Mouse (Mus musculus) stomach, postnatal 0 days (tissue): ENCODE data around the gene Hsd17b1. TPM values are rescaled to one million over a fixed set of nuclear protein-coding genes. Genes with fewer than 3 reads are reported as not detected.

Source experiments
- ATAC-seq: fragments of 200-750 bp; cut with Nextera tagmentation; 2 replicates; pipeline ENCODE4 v1.8.0; 2017; ENCODE audit not compliant: low FRiP score, low TSS enrichment
- DNase-seq: peaks from one replicate; pipeline ENCODE4 v3.0.0-alpha.2; 2016; ENCODE audit warnings: low spot score
- H3K27ac ChIP-seq: fragments of 300-500 bp; sonication (generic); replicated peaks from 2 replicates; pipeline ENCODE4 v1.5.1; 2014; ENCODE audit warnings: mild to moderate bottlenecking, control low read depth
- H3K27me3 ChIP-seq: fragments of 300-500 bp; sonication (generic); 2 replicates; pipeline ENCODE4 v1.6.1; 2014; ENCODE audit warnings: low read length; ENCODE audit not compliant: control insufficient read depth, insufficient read depth
- H3K36me3 ChIP-seq: fragments of 300-500 bp; sonication (generic); 2 replicates; pipeline ENCODE4 v1.6.1; 2014; ENCODE audit warnings: low read length, mixed read lengths; ENCODE audit not compliant: control insufficient read depth, insufficient read depth
- H3K4me1 ChIP-seq: fragments of 300-500 bp; sonication (generic); replicated peaks from 2 replicates; pipeline ENCODE4 v1.6.1; 2014; ENCODE audit warnings: antibody characterized with exemption; ENCODE audit not compliant: control insufficient read depth, insufficient read depth
- H3K4me2 ChIP-seq: fragments of 300-500 bp; sonication (generic); replicated peaks from 2 replicates; pipeline ENCODE4 v1.6.1; 2014; ENCODE audit warnings: low read depth, mild to moderate bottlenecking, control low read depth, moderate library complexity
- H3K4me3 ChIP-seq: fragments of 300-500 bp; sonication (generic); 2 replicates; pipeline ENCODE4 v1.5.1; 2014; ENCODE audit warnings: low read depth, low read length, control low read depth
- H3K9ac ChIP-seq: fragments of 300-500 bp; sonication (generic); 2 replicates; pipeline ENCODE4 v1.6.1; 2014; ENCODE audit warnings: mild to moderate bottlenecking, low read length, control low read depth, mixed read lengths
- H3K9me3 ChIP-seq: fragments of 300-500 bp; sonication (generic); 2 replicates; pipeline ENCODE4 v1.6.1; 2016; ENCODE audit warnings: low read length; ENCODE audit not compliant: control insufficient read depth
- CTCF ChIP-seq: IDR thresholded peaks from 2 replicates; pipeline ENCODE4 v1.5.1; 2016; ENCODE audit warnings: antibody characterized with exemption, low read depth, mild to moderate bottlenecking, moderate library complexity
- EP300 ChIP-seq: optimal IDR thresholded peaks from 2 replicates; pipeline ENCODE3; 2016; ENCODE audit warnings: antibody characterized with exemption
- WGBS: fragments of 180-500 bp; shearing (Covaris S2); extraction: QIAGEN DNeasy Blood & Tissue Kit; methylation state at CpG from one replicate; pipeline ENCODE4 v1.1.7; 2014; 5-methylcytosine and 5-hydroxymethylcytosine counted together
- microRNA-seq: library from miRNA; unstranded; fragments of <30 nt; microRNA quantifications from one replicate; pipeline ENCODE4, GENCODE M21; 2016
- polyA plus RNA-seq: library from polyadenylated mRNA; unstranded; fragments of >200 nt; fragmentation: Nextera tagmentation; extraction: Ambion mirVana; gene quantifications from 2 replicates; pipeline ENCODE4 v1.2.1, GENCODE M21; 2015

The Hsd17b1 gene
- polyA plus RNA-seq, 1 experiment from 2014 or later: 0.08 TPM

DNA sequence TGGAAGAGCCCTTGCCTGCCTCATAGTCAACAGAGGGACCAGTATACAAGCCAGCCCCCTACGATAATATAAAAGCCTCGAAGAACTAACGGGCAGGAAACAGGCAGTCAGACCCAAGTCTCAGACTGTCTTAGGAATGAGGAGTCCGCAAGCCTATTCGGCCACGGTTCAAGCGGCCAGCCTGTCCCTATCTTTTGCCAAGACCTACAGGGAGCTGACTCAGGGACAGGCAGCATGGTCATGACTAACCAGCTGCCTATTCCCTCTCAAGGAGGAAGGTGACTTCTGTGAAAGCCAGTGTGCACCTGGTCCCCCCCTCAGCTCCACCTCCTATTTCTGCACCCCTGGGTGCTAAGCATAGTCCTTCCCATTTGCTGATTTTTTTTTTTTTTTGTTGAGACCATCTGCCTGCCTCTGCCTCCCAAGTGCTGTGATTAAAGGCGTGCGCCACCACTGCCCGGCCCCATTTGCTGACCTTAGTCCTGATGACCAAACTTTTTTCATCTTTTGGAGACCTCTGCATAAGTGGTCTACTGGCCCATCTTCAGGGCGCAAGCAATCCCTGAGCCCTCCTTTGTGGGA lies 50.9 kb downstream of the Hsd17b1 start:
- H3K27ac ChIP-seq: no peak overlapping the region
- DNase-seq: no peak
- no peaks in the 10 kb centered on the region for H3K27me3 ChIP-seq
- H3K4me2 ChIP-seq: no peak overlapping the region
- H3K36me3 ChIP-seq: peaks cover 7% of the 10 kb centered on the region
- no peaks in the 10 kb centered on the region for H3K9me3 ChIP-seq
- no peak for TF ChIP-seq EP300
- TF ChIP-seq CTCF: no peak
- H3K9ac ChIP-seq: no peak overlapping the region
- H3K4me1 ChIP-seq: peaks cover 3% of the 10 kb centered on the region; the same call in 1 of the 2 replicates
- WGBS: 80% methylated on average over 11 of the region's 11 CpGs
- ATAC-seq: peak; percentile 20; the same call in 1 of the 2 replicates
- no peak overlapping the region for H3K4me3 ChIP-seq

Small RNA genes within 50 kb of the gene (microRNA-seq; reads per million reads assigned to microRNA genes)
- 0.96 reads per million for gene Mir6928

Other genes with a start within 250 kb of the Hsd17b1 start
- 16.1 and 17.3 TPM in 2 replicates for gene Stat5b, start 227.7 kb upstream of the Hsd17b1 start, polyA plus RNA-seq
- 13.0 and 13.5 TPM in 2 replicates for gene Stat5a, start 219.1 kb upstream of the Hsd17b1 start, polyA plus RNA-seq
- gene Stat3, start 138.9 kb upstream of the Hsd17b1 start, polyA plus RNA-seq: 47.7 and 55.1 TPM in 2 replicates
- gene Cavin1, start 107.5 kb upstream of the Hsd17b1 start, polyA plus RNA-seq: 313 and 331 TPM in 2 replicates
- 44.8 and 45.5 TPM in 2 replicates for gene Atp6v0a1, start 69.0 kb upstream of the Hsd17b1 start, polyA plus RNA-seq
- gene Naglu, start 8.4 kb upstream of the Hsd17b1 start, polyA plus RNA-seq: 16.0 and 17.1 TPM in 2 replicates
- 26.4 and 26.8 TPM in 2 replicates for gene Coasy, start 4.2 kb downstream of the Hsd17b1 start, polyA plus RNA-seq
- gene Mlx, start 8.9 kb downstream of the Hsd17b1 start, polyA plus RNA-seq: 42.3 and 42.4 TPM in 2 replicates
- gene Psmc3ip, start 17.0 kb downstream of the Hsd17b1 start, polyA plus RNA-seq: 10.6 and 11.8 TPM in 2 replicates
- gene Retreg3, start 41.5 kb downstream of the Hsd17b1 start, polyA plus RNA-seq: 16.1 and 17.9 TPM in 2 replicates
- 29.7 and 29.8 TPM in 2 replicates for gene Tubg1, start 41.5 kb downstream of the Hsd17b1 start, polyA plus RNA-seq
- gene Tubg2, start 77.5 kb downstream of the Hsd17b1 start, polyA plus RNA-seq: 3.0 and 3.1 TPM in 2 replicates
- gene Cntnap1, start 92.1 kb downstream of the Hsd17b1 start, polyA plus RNA-seq: 0.52 and 0.94 TPM in 2 replicates
- gene Plekhh3, start 92.9 kb downstream of the Hsd17b1 start, polyA plus RNA-seq: 23.8 and 25.6 TPM in 2 replicates
- 0.16 and 0.24 TPM in 2 replicates for gene Ccr10, start 97.0 kb downstream of the Hsd17b1 start, polyA plus RNA-seq
- gene Ezh1, start 148.1 kb downstream of the Hsd17b1 start, polyA plus RNA-seq: 8.1 and 9.4 TPM in 2 replicates
- 62.3 and 64.9 TPM in 2 replicates for gene Ramp2, start 167.6 kb downstream of the Hsd17b1 start, polyA plus RNA-seq
- 141 and 157 TPM in 2 replicates for gene Vps25, start 175.3 kb downstream of the Hsd17b1 start, polyA plus RNA-seq
- gene Wnk4, start 182.2 kb downstream of the Hsd17b1 start, polyA plus RNA-seq: 15.9 and 18.4 TPM in 2 replicates
- gene Cntd1, start 200.6 kb downstream of the Hsd17b1 start, polyA plus RNA-seq: 0.30 and 0.33 TPM in 2 replicates
- 175 and 180 TPM in 2 replicates for gene Coa3, start 200.7 kb downstream of the Hsd17b1 start, polyA plus RNA-seq
- 102 and 110 TPM in 2 replicates for gene Becn1, start 223.9 kb downstream of the Hsd17b1 start, polyA plus RNA-seq
- 64.2 and 66.9 TPM in 2 replicates for gene Psme3, start 237.8 kb downstream of the Hsd17b1 start, polyA plus RNA-seq
- gene Aoc2, start 246.7 kb downstream of the Hsd17b1 start, polyA plus RNA-seq: 0.39 and 0.41 TPM in 2 replicates